Mouse (Mus musculus) embryonic facial prominence, embryonic 11.5 days (tissue): ENCODE measurements around the gene Pan2. TPM values are rescaled to one million over a fixed set of nuclear protein-coding genes. Genes with fewer than 3 reads are reported as not detected.
A peak's percentile ranks its signal among the peaks of the same experiment; 100 is the strongest.

Experiments used
- ATAC-seq: fragments of 200-750 bp; cut with Nextera tagmentation; replicated peaks from 2 replicates; pipeline ENCODE4 v1.8.0; 2017; ENCODE audit warnings: low read depth; ENCODE audit not compliant: insufficient number of reproducible peaks, low FRiP score, low TSS enrichment
- DNase-seq: peaks from one replicate; pipeline ENCODE4 v3.0.0-alpha.2; 2015; ENCODE audit warnings: low spot score
- H3K27ac ChIP-seq: fragments of 300-500 bp; sonication (generic); replicated peaks from 2 replicates; pipeline ENCODE4 v1.5.1; 2014; ENCODE audit warnings: mild to moderate bottlenecking, low read depth, low read length, control low read depth
- H3K27me3 ChIP-seq: fragments of 300-500 bp; sonication (generic); 2 replicates; pipeline ENCODE4 v1.6.1; 2014; ENCODE audit warnings: mild to moderate bottlenecking, low read length, moderate library complexity, mixed read lengths; ENCODE audit not compliant: control insufficient read depth, insufficient read depth
- H3K36me3 ChIP-seq: fragments of 300-500 bp; sonication (generic); replicated peaks from 2 replicates; pipeline ENCODE4 v1.6.1; 2014; ENCODE audit warnings: low read depth, mild to moderate bottlenecking, low read length, moderate library complexity, mixed read lengths; ENCODE audit not compliant: control insufficient read depth, insufficient read depth
- H3K4me1 ChIP-seq: fragments of 300-500 bp; sonication (generic); 2 replicates; pipeline ENCODE4 v1.6.1; 2014; ENCODE audit warnings: low read length, mixed read lengths; ENCODE audit not compliant: control insufficient read depth, insufficient read depth
- H3K4me2 ChIP-seq: fragments of 300-500 bp; sonication (generic); 2 replicates; pipeline ENCODE4 v1.6.1; 2014; ENCODE audit warnings: low read depth, mild to moderate bottlenecking, control low read depth, low read length, moderate library complexity
- H3K4me3 ChIP-seq: fragments of 300-500 bp; sonication (generic); 2 replicates; pipeline ENCODE4 v1.5.1; 2014; ENCODE audit warnings: low read depth, low read length, control low read depth
- H3K9ac ChIP-seq: fragments of 300-500 bp; sonication (generic); replicated peaks from 2 replicates; pipeline ENCODE4 v1.6.1; 2014; ENCODE audit warnings: mild to moderate bottlenecking, control low read depth, low read length
- H3K9me3 ChIP-seq: fragments of 300-500 bp; sonication (generic); replicated peaks from 2 replicates; pipeline ENCODE4 v1.6.1; 2016; ENCODE audit warnings: mild to moderate bottlenecking, low read length, inconsistent platforms, mixed read lengths; ENCODE audit not compliant: control insufficient read depth
- WGBS: fragments of 180-500 bp; shearing (Covaris S2); extraction: QIAGEN DNeasy Blood & Tissue Kit; methylation state at CpG from one replicate; pipeline ENCODE4 v1.1.7; 2014; 5-methylcytosine and 5-hydroxymethylcytosine counted together
- polyA plus RNA-seq: library from polyadenylated mRNA; unstranded; fragments of >200 nt; fragmentation: Nextera tagmentation; extraction: Ambion mirVana; gene quantifications from 2 replicates; pipeline ENCODE4 v1.2.1, GENCODE M21; 2014

Pan2 gene
- polyA plus RNA-seq, 1 experiment from 2014 or later: 33.6 TPM

DNA sequence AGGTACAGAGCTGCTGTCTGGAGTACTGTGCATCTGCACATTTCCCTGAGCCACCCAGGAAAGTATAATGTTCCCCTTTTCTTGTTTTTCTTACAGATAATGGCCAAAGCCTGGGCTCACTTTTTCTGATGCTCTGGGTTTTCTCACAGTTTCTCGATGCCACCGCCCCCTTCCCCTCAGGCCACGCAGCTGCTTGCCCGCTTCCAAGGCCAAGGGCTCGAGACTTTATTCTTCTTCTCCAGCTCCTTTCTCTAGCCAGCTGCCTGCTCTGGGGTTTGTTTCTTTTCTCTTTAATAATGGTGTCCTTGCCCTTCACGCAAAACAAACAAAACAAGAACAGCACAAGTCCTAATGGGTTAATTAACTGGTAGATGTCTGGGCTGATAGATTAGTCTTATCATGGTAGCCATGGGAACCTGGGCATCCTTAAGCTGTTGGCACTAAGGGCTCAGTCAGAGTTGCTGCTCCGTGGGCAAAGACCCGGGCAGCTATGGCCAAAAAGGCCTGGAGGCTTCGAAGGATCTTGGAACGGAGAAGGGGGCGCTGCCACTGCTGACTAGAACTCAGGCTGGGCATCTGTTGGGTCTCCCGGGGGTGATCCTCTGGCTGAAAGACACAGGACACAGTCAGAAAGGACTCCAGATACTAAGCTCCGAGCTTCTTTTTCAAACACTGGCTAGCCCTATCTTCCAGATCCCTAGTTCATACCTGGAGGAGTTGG, 6.6 kb upstream of the Pan2 start:
- Histone ChIP-seq H3K36me3 (no peaks in the 10 kb centered on the region), H3K4me1 (no peaks in the 10 kb centered on the region), H3K27ac (no peak overlapping the region), H3K27me3 (no peaks in the 10 kb centered on the region), H3K9me3 (no peaks in the 10 kb centered on the region), H3K9ac (no peak overlapping the region), H3K4me3 (no peak overlapping the region), H3K4me2 (no peak overlapping the region)
- DNase-seq (no peak), ATAC-seq (no peak)
- 79% methylated on average over 13 of the region's 13 CpGs for WGBS

DNA sequence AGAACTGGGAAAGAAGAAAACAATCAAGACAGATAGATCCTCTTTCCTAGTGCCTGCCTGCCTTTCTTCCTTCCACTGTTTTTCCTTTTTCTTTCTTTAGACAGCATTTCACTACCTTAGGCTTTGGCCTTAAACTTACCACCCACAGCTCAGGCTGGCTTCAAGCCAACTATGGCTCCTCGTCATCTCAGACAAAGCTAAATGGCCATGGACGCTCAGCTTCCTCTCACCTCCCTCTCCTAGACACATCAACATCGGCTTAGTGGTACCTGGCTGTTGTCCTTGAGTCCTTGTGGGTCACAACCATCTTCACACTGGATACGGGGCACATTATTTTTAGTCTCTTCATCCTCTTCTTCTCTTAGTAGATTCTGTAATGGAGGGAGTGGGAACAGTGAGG, 5.9 kb upstream of the Pan2 start:
- Histone ChIP-seq H3K9ac (no peak overlapping the region), H3K4me3 (no peak overlapping the region), H3K27me3 (no peaks in the 10 kb centered on the region), H3K4me2 (no peak overlapping the region), H3K9me3 (no peaks in the 10 kb centered on the region), H3K4me1 (no peaks in the 10 kb centered on the region; the same call in 1 of the 2 replicates), H3K27ac (no peak overlapping the region), H3K36me3 (no peaks in the 10 kb centered on the region)
- ATAC-seq: no peak
- WGBS: 88% methylated on average over 4 of the region's 4 CpGs
- DNase-seq: no peak

DNA sequence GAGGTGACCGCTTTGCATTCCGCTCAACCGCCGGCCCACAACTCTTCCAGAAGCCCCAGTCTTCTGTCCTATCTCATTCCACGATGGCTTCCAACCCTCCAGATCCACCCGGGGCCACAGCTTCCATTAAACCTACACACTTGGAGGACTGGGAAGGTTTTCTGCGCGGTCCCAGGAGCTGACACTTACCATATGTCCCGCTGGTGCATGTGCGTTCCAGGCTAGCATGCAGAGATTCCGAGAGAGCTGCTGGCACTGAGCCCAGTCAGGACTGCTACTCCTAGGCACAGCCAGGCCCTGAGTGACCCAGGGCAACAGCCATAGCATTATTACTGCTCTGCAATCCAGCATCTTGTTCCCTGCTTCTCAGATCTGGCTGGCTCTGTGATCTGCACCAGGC, 5.5 kb upstream of the Pan2 start:
- 86% methylated on average over 11 of the region's 11 CpGs for WGBS
- peaks cover 4% of the 10 kb centered on the region for H3K4me1 ChIP-seq
- ATAC-seq: no peak
- H3K4me2 ChIP-seq: no peak overlapping the region
- H3K4me3 ChIP-seq: no peak overlapping the region
- H3K9ac ChIP-seq: no peak overlapping the region
- no peaks in the 10 kb centered on the region for H3K36me3 ChIP-seq
- no peaks in the 10 kb centered on the region for H3K9me3 ChIP-seq
- H3K27ac ChIP-seq: no peak overlapping the region
- H3K27me3 ChIP-seq: no peaks in the 10 kb centered on the region
- DNase-seq: no peak

DNA sequence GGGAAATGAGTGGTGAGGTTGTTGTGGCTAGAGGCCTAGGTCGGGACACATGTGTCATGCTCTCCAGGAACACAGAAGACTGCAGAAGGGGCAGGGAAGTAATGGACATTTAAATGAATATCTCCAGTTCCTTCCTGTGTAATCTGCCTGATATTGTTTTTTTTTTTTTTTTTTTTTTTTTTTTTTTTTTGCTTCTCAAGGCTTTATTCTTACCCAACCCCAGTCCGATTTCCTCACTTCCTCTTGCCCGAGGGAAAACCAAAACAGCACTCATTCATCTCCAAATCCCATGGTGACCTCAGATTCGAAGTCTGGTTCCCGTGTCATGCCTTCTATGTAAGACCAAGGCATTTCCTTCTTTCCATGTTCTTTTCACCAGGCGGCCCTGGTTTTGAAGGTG, 4.9 kb upstream of the Pan2 start:
- no peak overlapping the region for H3K27ac ChIP-seq
- H3K4me2 ChIP-seq: no peak overlapping the region
- H3K9me3 ChIP-seq: no peaks in the 10 kb centered on the region
- H3K36me3 ChIP-seq: no peaks in the 10 kb centered on the region
- WGBS: 60% methylated on average over 6 of the region's 6 CpGs
- no peaks in the 10 kb centered on the region for H3K27me3 ChIP-seq
- DNase-seq: no peak
- ATAC-seq: no peak
- no peak overlapping the region for H3K9ac ChIP-seq
- H3K4me1 ChIP-seq: peaks cover 4% of the 10 kb centered on the region
- no peak overlapping the region for H3K4me3 ChIP-seq

DNA sequence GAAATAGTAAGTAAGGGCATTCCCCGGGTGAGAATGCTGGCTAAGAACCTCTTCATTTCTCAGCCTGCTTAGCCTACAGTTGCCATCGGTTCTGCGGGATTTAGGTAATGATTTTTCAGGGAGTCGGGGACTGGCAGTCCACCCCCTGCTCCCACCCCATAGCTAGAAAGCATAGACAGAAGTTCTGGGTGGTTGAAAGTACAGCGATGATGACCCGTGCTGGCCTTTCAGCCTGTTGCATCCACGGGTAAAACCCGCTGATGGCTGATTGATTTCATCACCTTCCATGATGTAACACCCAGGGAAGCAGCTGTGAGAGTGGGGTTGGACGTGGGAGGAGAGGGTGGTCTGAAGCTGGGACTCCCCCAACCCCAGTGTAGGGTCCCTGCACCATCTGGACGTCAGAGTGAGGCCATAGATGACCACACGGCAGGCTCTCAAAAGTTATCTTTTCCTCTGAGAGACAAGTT, 4.4 kb upstream of the Pan2 start, which contains the start of gene Il23a:
Il23a (minus strand) TSS at position 51 of the 470 bp plus-strand sequence.
- Histone ChIP-seq H3K27ac (no peak within 1 kb of the TSS), H3K36me3 (no peaks in the 10 kb centered on the region), H3K9ac (no peak within 1 kb of the TSS), H3K9me3 (no peaks in the 10 kb centered on the region), H3K4me3 (no peak within 1 kb of the TSS), H3K4me1 (peaks cover 4% of the 10 kb centered on the region), H3K27me3 (no peaks in the 10 kb centered on the region), H3K4me2 (no peak within 1 kb of the TSS)
- DNase-seq (no peak), ATAC-seq (no peak)
- 82% methylated on average over 11 of the region's 11 CpGs for WGBS

DNA sequence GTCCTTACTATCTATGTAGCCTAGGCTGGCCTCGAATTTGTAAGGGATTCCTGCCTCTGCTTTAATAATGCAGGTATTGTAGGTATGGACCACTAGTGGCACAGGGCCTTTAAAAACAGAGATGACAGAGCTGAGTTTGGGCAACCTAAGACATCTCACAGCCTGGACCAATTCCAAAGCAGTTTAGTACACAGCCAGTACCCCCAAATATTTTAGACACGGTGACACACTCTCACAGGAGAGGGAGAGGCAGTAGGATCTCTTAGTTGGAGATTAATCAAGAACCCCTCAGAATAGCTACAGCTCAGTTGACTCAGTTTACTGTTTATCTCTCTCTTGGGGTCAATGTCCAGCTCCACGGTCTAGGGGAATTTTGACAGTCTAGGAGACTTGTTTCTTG, 778 bp upstream of the Pan2 start:
- 36% methylated on average over 3 of the region's 3 CpGs for WGBS
- DNase-seq (no peak), ATAC-seq (no peak)
- H3K9me3 ChIP-seq: no peaks in the 10 kb centered on the region
- no peaks in the 10 kb centered on the region for H3K36me3 ChIP-seq
- peak overlapping the region; percentile 92 for H3K9ac ChIP-seq
- peak overlapping the region; percentile 60 for H3K4me3 ChIP-seq
- peaks cover 9% of the 10 kb centered on the region for H3K4me1 ChIP-seq
- H3K27me3 ChIP-seq: no peaks in the 10 kb centered on the region
- H3K4me2 ChIP-seq: peak overlapping the region; percentile 79
- peak overlapping the region; percentile 80; the same call in 1 of the 2 replicates for H3K27ac ChIP-seq

DNA sequence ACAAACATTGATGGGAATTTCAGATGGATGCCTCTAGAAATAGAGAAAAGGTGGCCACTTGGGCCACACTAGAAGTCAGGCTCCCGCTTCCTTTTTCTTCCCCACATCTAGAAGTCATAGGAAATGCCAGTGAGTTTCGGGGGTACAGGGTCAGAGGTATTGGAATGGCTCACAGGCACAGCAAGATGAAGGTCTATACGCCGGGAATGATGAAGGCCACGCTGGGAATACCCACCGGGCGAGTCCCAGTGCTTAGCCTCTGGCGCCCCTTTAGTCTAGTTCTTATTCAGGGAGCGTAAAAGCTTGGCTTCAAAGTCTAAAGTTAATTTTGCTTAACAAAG, 380 bp upstream of the Pan2 start:
- peak overlapping the region; percentile 92 for H3K9ac ChIP-seq
- DNase-seq (no peak), ATAC-seq (peak; percentile 41; the same call in 1 of the 2 replicates)
- H3K27me3 ChIP-seq: no peaks in the 10 kb centered on the region
- peak overlapping the region; percentile 60 for H3K4me3 ChIP-seq
- no peaks in the 10 kb centered on the region for H3K36me3 ChIP-seq
- H3K27ac ChIP-seq: peak overlapping the region; percentile 80
- no peaks in the 10 kb centered on the region for H3K9me3 ChIP-seq
- H3K4me2 ChIP-seq: peak overlapping the region; percentile 79
- peaks cover 9% of the 10 kb centered on the region for H3K4me1 ChIP-seq
- WGBS: under 1% methylated on average over 9 of the region's 9 CpGs

DNA sequence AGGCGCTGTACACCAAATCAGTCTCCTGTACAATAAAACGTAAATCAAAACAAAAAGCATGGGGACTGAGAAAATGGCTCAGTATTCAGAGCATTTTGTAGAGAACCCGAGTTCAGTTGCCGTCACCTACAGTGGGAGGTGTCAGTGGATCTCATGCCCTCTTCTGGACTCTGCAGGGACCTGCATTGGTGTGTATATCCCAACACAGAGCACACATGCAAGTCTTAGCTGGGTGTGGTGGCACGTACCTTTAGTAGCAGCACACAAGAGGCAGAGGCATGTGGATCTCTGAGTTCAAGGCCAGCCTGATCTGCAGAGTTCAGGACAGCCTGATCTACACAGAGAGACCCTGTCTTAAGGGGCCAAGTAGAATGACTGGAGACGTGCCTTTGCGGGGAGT, 6.5 kb downstream of the Pan2 start:
- H3K27ac ChIP-seq: no peak overlapping the region
- H3K4me1 ChIP-seq: no peaks in the 10 kb centered on the region
- ATAC-seq (no peak), DNase-seq (no peak)
- H3K36me3 ChIP-seq: peaks cover 3% of the 10 kb centered on the region
- no peaks in the 10 kb centered on the region for H3K27me3 ChIP-seq
- no peak overlapping the region for H3K4me2 ChIP-seq
- H3K4me3 ChIP-seq: no peak overlapping the region
- no peak overlapping the region for H3K9ac ChIP-seq
- WGBS: 89% methylated on average over 7 of the region's 7 CpGs
- H3K9me3 ChIP-seq: no peaks in the 10 kb centered on the region
